8 mouse cellular contexts compared by ENCODE assay signal in genomic region chr19:60581377-60582290, GRCm38 (mm10). TPM values are rescaled to one million over a fixed set of nuclear protein-coding genes. Genes with fewer than 3 reads are reported as not detected.
A peak's percentile ranks its signal among the peaks of the same experiment; 100 is the strongest.
DNase-seq lines count a peak whose midpoint lies in the region; ATAC-seq and TF ChIP-seq lines count a peak whose summit lies in the region.

No protein-coding gene starts in this region.

- H3K4me2 ChIP-seq in kidney, embryonic 16.5 days (replicated peaks; ENCODE audit: low read depth, low read length) = peak overlapping the region; percentile 59
- peak overlapping the region; percentile 71 for H3K4me2 ChIP-seq in heart, embryonic 15.5 days
- peak overlapping the region; percentile 87 for H3K4me2 ChIP-seq in liver, postnatal 0 days (ENCODE audit: low read depth, low read length)

- TF ChIP-seq POLR2A in bone marrow macrophage, adult 2 months (IDR thresholded peaks at IDR 0.05; ENCODE audit: borderline replicate concordance, low read depth, low read length) = no peak

- H3K4me3 ChIP-seq in kidney, embryonic 16.5 days (ENCODE audit: low read length) = peak overlapping the region; percentile 99
- peak overlapping the region; percentile 53 for H3K4me3 ChIP-seq in bone marrow macrophage, adult 2 months (ENCODE audit: insufficient read depth, low read length)
- peak overlapping the region; percentile 100 for H3K4me3 ChIP-seq in heart, embryonic 15.5 days
- H3K4me3 ChIP-seq in liver, postnatal 0 days (ENCODE audit: low read depth, low read length) = peak overlapping the region; percentile 99

- no peaks in the 10 kb centered on the region for H3K36me3 ChIP-seq in kidney, embryonic 16.5 days (ENCODE audit: insufficient read depth, low read length)
- H3K36me3 ChIP-seq in heart, embryonic 15.5 days = no peaks in the 10 kb centered on the region
- no peaks in the 10 kb centered on the region for H3K36me3 ChIP-seq in liver, postnatal 0 days (replicated peaks; ENCODE audit: insufficient read depth, low read length)

- DNase-seq in kidney, postnatal 4 days = no peak
- no peak for DNase-seq in liver, postnatal 0 days
- peak; percentile 52 for DNase-seq in yolk sac, embryonic 10.5 days (ENCODE audit: low spot score)
- no peak for DNase-seq in ovary, adult 18-20 months (ENCODE audit: low spot score)
- DNase-seq in right cerebral cortex, postnatal 4 days = no peak

- H3K4me1 ChIP-seq in kidney, embryonic 16.5 days (ENCODE audit: insufficient read depth, low read length) = peaks cover 12% of the 10 kb centered on the region
- peaks cover 9% of the 10 kb centered on the region for H3K4me1 ChIP-seq in bone marrow macrophage, adult 2 months (ENCODE audit: control insufficient read depth, insufficient read depth, low read length)
- H3K4me1 ChIP-seq in heart, embryonic 15.5 days (replicated peaks) = peaks cover 17% of the 10 kb centered on the region
- peaks cover 24% of the 10 kb centered on the region for H3K4me1 ChIP-seq in liver, postnatal 0 days (ENCODE audit: insufficient read depth)

- peak overlapping the region; percentile 64 for H3K9ac ChIP-seq in kidney, embryonic 16.5 days (replicated peaks; ENCODE audit: low read length)
- H3K9ac ChIP-seq in heart, embryonic 15.5 days = peak overlapping the region; percentile 45; the same call in 1 of the 2 replicates
- H3K9ac ChIP-seq in liver, postnatal 0 days (replicated peaks) = peak overlapping the region; percentile 98

- H3K9me3 ChIP-seq in kidney, embryonic 16.5 days (ENCODE audit: low read length) = no peaks in the 10 kb centered on the region
- H3K9me3 ChIP-seq in heart, embryonic 15.5 days (replicated peaks) = no peaks in the 10 kb centered on the region
- H3K9me3 ChIP-seq in liver, postnatal 0 days (ENCODE audit: low read length) = no peaks in the 10 kb centered on the region

- 41% methylated on average over 4 of the region's 4 CpGs for WGBS in kidney, embryonic 16.5 days
- 39% methylated on average over 4 of the region's 4 CpGs for WGBS in heart, embryonic 15.5 days
- WGBS in liver, postnatal 0 days (ENCODE audit: insufficient replicate concordance) = 31% methylated on average over 4 of the region's 4 CpGs

- TF ChIP-seq EP300 in liver, postnatal 0 days (IDR thresholded peaks at IDR 0.05; ENCODE audit: low read depth) = peak; percentile 37; the same call in 1 of the 2 replicates

- no peaks in the 10 kb centered on the region for H3K27me3 ChIP-seq in kidney, embryonic 16.5 days (ENCODE audit: insufficient read depth, low read length)
- H3K27me3 ChIP-seq in heart, embryonic 15.5 days = no peaks in the 10 kb centered on the region
- H3K27me3 ChIP-seq in liver, postnatal 0 days (ENCODE audit: insufficient read depth, low read length) = no peaks in the 10 kb centered on the region

- no peak for TF ChIP-seq CTCF in bone marrow macrophage, adult 2 months (IDR thresholded peaks at IDR 0.05; ENCODE audit: low read depth, low read length)
- TF ChIP-seq CTCF in liver, postnatal 0 days (IDR thresholded peaks at IDR 0.05; ENCODE audit: low read depth) = no peak

- peak; percentile 68 for ATAC-seq in kidney, embryonic 16.5 days (ENCODE audit: low FRiP score, low TSS enrichment)
- ATAC-seq in heart, embryonic 15.5 days (replicated peaks; ENCODE audit: insufficient number of reproducible peaks, insufficient read depth, low FRiP score, low read depth) = peak; percentile 11; the same call in 1 of the 2 replicates
- ATAC-seq in liver, postnatal 0 days = peak; percentile 43

- peak overlapping the region; percentile 72; the same call in 1 of the 2 replicates for H3K27ac ChIP-seq in kidney, embryonic 16.5 days (ENCODE audit: low read length)
- peak overlapping the region; percentile 72 for H3K27ac ChIP-seq in bone marrow macrophage, adult 2 months (ENCODE audit: insufficient read depth, low read depth, low read length)
- H3K27ac ChIP-seq in heart, embryonic 15.5 days = peak overlapping the region; percentile 94
- H3K27ac ChIP-seq in liver, postnatal 0 days (ENCODE audit: low read depth) = peak overlapping the region; percentile 92

RNA-seq across cellular contexts. Expression of gene Cacul1, which starts 0.8 kb away (rescaled TPM):
- polyA plus RNA-seq in kidney, embryonic 16.5 days (2015; fragmentation: Nextera tagmentation; extraction: Ambion mirVana) = 17.5 and 19.2 TPM in 2 replicates
- 60.7 and 62.0 TPM in 2 replicates for polyA plus RNA-seq in bone marrow macrophage, adult 2 months (2012; ENCODE audit: insufficient read depth, insufficient read length, missing spikeins)
- 13.9 and 16.5 TPM in 2 replicates for polyA plus RNA-seq in heart, embryonic 15.5 days (2015; fragmentation: Nextera tagmentation; extraction: Ambion mirVana)
- 7.8 and 8.6 TPM in 2 replicates for polyA plus RNA-seq in liver, postnatal 0 days (2015; fragmentation: Nextera tagmentation; extraction: Ambion mirVana)

Comparison
In these comparisons a context has a peak if more than half of its experiments do, and no peak if none do; other contexts are left out.
1. ATAC-seq: peak in every context shown above with its lines; median percentile 68 in kidney, embryonic 16.5 days; 43 in liver, postnatal 0 days; 11 in heart, embryonic 15.5 days.
2. H3K9ac ChIP-seq: peak in every context shown above with its lines; median percentile 98 in liver, postnatal 0 days; 64 in kidney, embryonic 16.5 days; 45 in heart, embryonic 15.5 days.